ENCODE assay signal across 2 mouse cellular contexts in the genomic region with DNA sequence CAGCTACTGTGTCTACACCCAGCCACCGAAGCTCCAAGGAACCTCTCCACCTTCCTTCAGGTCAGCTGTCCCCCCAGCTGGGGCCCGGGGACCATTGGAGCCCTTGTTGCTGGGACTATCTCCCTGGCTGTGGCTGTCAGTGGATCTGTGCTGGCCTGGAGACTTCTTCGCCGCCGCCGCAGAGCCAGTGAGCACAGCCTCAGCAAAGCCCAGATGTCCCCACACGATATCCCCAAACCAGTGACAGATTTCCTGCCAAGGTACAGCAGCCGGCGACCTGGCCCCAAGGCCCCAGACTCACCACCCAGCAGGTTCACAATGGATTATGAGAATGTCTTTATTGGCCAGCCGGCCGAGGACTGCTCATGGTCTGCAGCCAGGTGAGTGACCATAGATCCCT.
TF ChIP-seq lines count a peak whose summit lies in the region.

No protein-coding gene starts in this region.

TF ChIP-seq in CH12.LX, 34 proteins besides CTCF, POLR2A, EP300 and RAD21:
- 0 out of 2 replicates have a peak, but pooled peaks have one; percentile 5 for TF ChIP-seq SIN3A (IDR thresholded peaks at IDR 0.05; ENCODE audit: low read length)
- no peak for TF ChIP-seq ETS1 (conservative IDR thresholded peaks at IDR 0.05; ENCODE audit: low read depth, low read length)

TF ChIP-seq in MEL, 35 proteins besides CTCF, POLR2A, EP300 and RAD21:
- TF ChIP-seq CHD1 (IDR thresholded peaks at IDR 0.05; ENCODE audit: low read depth, low read length) (no peak), ZC3H11A (IDR thresholded peaks at IDR 0.05; ENCODE audit: low read depth, low read length) (no peak), MAZ (IDR thresholded peaks at IDR 0.05; ENCODE audit: low read depth, low read length) (no peak), TAL1 (IDR thresholded peaks at IDR 0.05; ENCODE audit: low read length) (peak; percentile 77), USF1 (IDR thresholded peaks at IDR 0.05; ENCODE audit: low read depth, low read length) (no peak), TCF12 (IDR thresholded peaks at IDR 0.05; ENCODE audit: low read depth, low read length) (peak; percentile 19; the same call in 1 of the 2 replicates), KAT2A (conservative IDR thresholded peaks at IDR 0.05; ENCODE audit: low read depth, low read length) (no peak), GABPA (IDR thresholded peaks at IDR 0.05; ENCODE audit: low read depth, low read length) (no peak), MAX (IDR thresholded peaks at IDR 0.05; ENCODE audit: low read length) (no peak)
